Comparison of ENCODE assay signal across 23 mouse cellular contexts in genomic region chr4:127485238-127485637, GRCm38 (mm10).
DNase-seq lines count a peak whose midpoint lies in the region; ATAC-seq and TF ChIP-seq lines count a peak whose summit lies in the region.
"Had no signal": no experiment of that assay in that cellular context is flagged by ENCODE, and none has a peak within 500 bp of the region (broad histone marks: within the 10 kb centered on the region; RNA-seq: fewer than 3 reads in every experiment).

No protein-coding gene starts in this region.

- TF ChIP-seq POLR2A in brain, embryonic 14.5 days (IDR thresholded peaks at IDR 0.05; ENCODE audit: borderline replicate concordance, extremely low read depth, insufficient read depth, insufficient read length, poor library complexity, severe bottlenecking): no peak

- H3K4me1 ChIP-seq in hindbrain, postnatal 0 days (ENCODE audit: insufficient read depth, low read length): no peaks in the 10 kb centered on the region
- H3K4me1 ChIP-seq in hindbrain, embryonic 13.5 days (replicated peaks): peaks cover 21% of the 10 kb centered on the region
- no peaks in the 10 kb centered on the region for H3K4me1 ChIP-seq in lung, embryonic 14.5 days (ENCODE audit: insufficient read depth)
- H3K4me1 ChIP-seq: embryonic facial prominence, embryonic 12.5 days; heart, embryonic 13.5 days; midbrain, embryonic 12.5 days; neural tube, embryonic 12.5 days; stomach, embryonic 15.5 days had no signal

- ATAC-seq in hindbrain, postnatal 0 days: no peak
- ATAC-seq in hindbrain, embryonic 13.5 days (ENCODE audit: low FRiP score): no peak
- no peak for ATAC-seq in lung, embryonic 14.5 days (ENCODE audit: insufficient read depth)
- ATAC-seq in frontal cortex, adult (ENCODE audit: low TSS enrichment): no peak

- TF ChIP-seq CTCF in hindbrain, postnatal 0 days (IDR thresholded peaks at IDR 0.05; ENCODE audit: low read depth): peak; percentile 38
- peak; percentile 34; the same call in 1 of the 2 replicates for TF ChIP-seq CTCF in lung, embryonic 14.5 days (IDR thresholded peaks at IDR 0.05; ENCODE audit: low read depth)
- peak; percentile 17; the same call in 1 of the 2 replicates for TF ChIP-seq CTCF in brain, embryonic 14.5 days (IDR thresholded peaks at IDR 0.05; ENCODE audit: borderline replicate concordance, extremely low read depth, insufficient read depth, insufficient read length)

- no peak for DNase-seq in hindbrain, postnatal 0 days (ENCODE audit: low spot score)
- no peak for DNase-seq in lung, embryonic 14.5 days
- DNase-seq in lung, postnatal 10 days: no peak
- peak; percentile 22 for DNase-seq in ES-CJ7 (ENCODE audit: low read depth, low spot score)
- no peak for DNase-seq in brain, embryonic 14.5 days (ENCODE audit: low read depth)
- DNase-seq: adrenal gland, postnatal 36 days; B cell, adult 2 months; cerebellum, adult 11 months; gastrocnemius, adult 2 months; heart, postnatal 14 days; kidney, adult 2 months; kidney, postnatal 14 days; thymus, adult 18-20 months; thymus, postnatal 36 days had no signal

- WGBS in hindbrain, postnatal 0 days: 83% methylated on average over 5 of the region's 5 CpGs
- 84% methylated on average over 5 of the region's 5 CpGs for WGBS in hindbrain, embryonic 13.5 days
- 75% methylated on average over 5 of the region's 5 CpGs for WGBS in lung, embryonic 14.5 days

- H3K36me3 ChIP-seq in hindbrain, postnatal 0 days (ENCODE audit: insufficient read depth, low read length): no peaks in the 10 kb centered on the region
- H3K36me3 ChIP-seq in hindbrain, embryonic 13.5 days: no peaks in the 10 kb centered on the region
- no peaks in the 10 kb centered on the region for H3K36me3 ChIP-seq in lung, embryonic 14.5 days (ENCODE audit: insufficient read depth)
- H3K36me3 ChIP-seq: embryonic facial prominence, embryonic 12.5 days; heart, embryonic 13.5 days; midbrain, embryonic 12.5 days; neural tube, embryonic 12.5 days; stomach, embryonic 15.5 days had no signal

- H3K4me2 ChIP-seq in hindbrain, postnatal 0 days (ENCODE audit: low read depth, low read length): no peak overlapping the region
- no peak overlapping the region for H3K4me2 ChIP-seq in hindbrain, embryonic 13.5 days
- H3K4me2 ChIP-seq in lung, embryonic 14.5 days: no peak overlapping the region
- H3K4me2 ChIP-seq: embryonic facial prominence, embryonic 12.5 days; heart, embryonic 13.5 days; midbrain, embryonic 12.5 days; neural tube, embryonic 12.5 days; stomach, embryonic 15.5 days had no signal

- H3K9ac ChIP-seq in hindbrain, postnatal 0 days (replicated peaks; ENCODE audit: low read length): no peak overlapping the region
- no peak overlapping the region for H3K9ac ChIP-seq in hindbrain, embryonic 13.5 days
- no peak overlapping the region for H3K9ac ChIP-seq in lung, embryonic 14.5 days
- H3K9ac ChIP-seq: embryonic facial prominence, embryonic 12.5 days; heart, embryonic 13.5 days; liver, embryonic 14.5 days; midbrain, embryonic 12.5 days; neural tube, embryonic 12.5 days; stomach, embryonic 15.5 days had no signal

- no peak overlapping the region for H3K27ac ChIP-seq in hindbrain, postnatal 0 days
- H3K27ac ChIP-seq in hindbrain, embryonic 13.5 days: no peak overlapping the region
- H3K27ac ChIP-seq in lung, embryonic 14.5 days (ENCODE audit: low read depth): no peak overlapping the region
- H3K27ac ChIP-seq: embryonic facial prominence, embryonic 12.5 days; gastrocnemius, adult 2 months; heart, embryonic 13.5 days; liver, embryonic 14.5 days; midbrain, embryonic 12.5 days; neural tube, embryonic 12.5 days; stomach, embryonic 15.5 days had no signal

- H3K27me3 ChIP-seq in hindbrain, postnatal 0 days (ENCODE audit: insufficient read depth, low read length): no peaks in the 10 kb centered on the region
- no peaks in the 10 kb centered on the region for H3K27me3 ChIP-seq in hindbrain, embryonic 13.5 days
- no peaks in the 10 kb centered on the region for H3K27me3 ChIP-seq in lung, embryonic 14.5 days (ENCODE audit: insufficient read depth, low read length)
- H3K27me3 ChIP-seq: CH12.LX; heart, embryonic 13.5 days; midbrain, embryonic 12.5 days; neural tube, embryonic 12.5 days; stomach, embryonic 15.5 days had no signal

- no peaks in the 10 kb centered on the region for H3K9me3 ChIP-seq in hindbrain, postnatal 0 days (ENCODE audit: low read length)
- no peaks in the 10 kb centered on the region for H3K9me3 ChIP-seq in hindbrain, embryonic 13.5 days
- no peaks in the 10 kb centered on the region for H3K9me3 ChIP-seq in lung, embryonic 14.5 days (ENCODE audit: low read depth, low read length)
- H3K9me3 ChIP-seq: embryonic facial prominence, embryonic 12.5 days; heart, embryonic 13.5 days; midbrain, embryonic 12.5 days; neural tube, embryonic 12.5 days; stomach, embryonic 15.5 days had no signal

- H3K4me3 ChIP-seq in hindbrain, postnatal 0 days (ENCODE audit: low read length): no peak overlapping the region
- no peak overlapping the region for H3K4me3 ChIP-seq in hindbrain, embryonic 13.5 days
- no peak overlapping the region for H3K4me3 ChIP-seq in lung, embryonic 14.5 days (ENCODE audit: low read depth, low read length)
- H3K4me3 ChIP-seq: embryonic facial prominence, embryonic 12.5 days; gastrocnemius, adult 2 months; heart, embryonic 13.5 days; midbrain, embryonic 12.5 days; neural tube, embryonic 12.5 days; stomach, embryonic 15.5 days had no signal
